Mouse (Mus musculus) bone marrow macrophage, adult 2 months (primary cell): Measurements from ENCODE around the gene Fbxw8. TPM values are rescaled to one million over a fixed set of nuclear protein-coding genes. Genes with fewer than 3 reads are reported as not detected.

Experiments used
- H3K27ac ChIP-seq: 2 replicates; pipeline ENCODE4 v1.5.1; 2012; ENCODE audit warnings: low read depth, low read length; ENCODE audit not compliant: insufficient read depth
- H3K4me1 ChIP-seq: 2 replicates; pipeline ENCODE4 v1.6.1; 2012; ENCODE audit warnings: low read length; ENCODE audit not compliant: control insufficient read depth, insufficient read depth
- H3K4me3 ChIP-seq: 2 replicates; pipeline ENCODE4 v1.5.1; 2012; ENCODE audit warnings: mild to moderate bottlenecking, low read length, moderate library complexity; ENCODE audit not compliant: insufficient read depth
- CTCF ChIP-seq: IDR thresholded peaks from 2 replicates; pipeline ENCODE4 v1.5.1; 2012; ENCODE audit warnings: low read depth, mild to moderate bottlenecking, low read length, moderate library complexity
- POLR2A ChIP-seq: IDR thresholded peaks from 2 replicates; pipeline ENCODE4 v1.6.1; 2012; ENCODE audit warnings: mild to moderate bottlenecking, low read depth, low read length, borderline replicate concordance
- polyA plus RNA-seq: library from polyadenylated mRNA; stranded (reverse); fragments of >200 nt; gene quantifications from 2 replicates; pipeline ENCODE4 v1.2.4, GENCODE M21; 2012; ENCODE audit not compliant: missing spikeins, insufficient read depth, insufficient read length

The Fbxw8 gene
- polyA plus RNA-seq, 1 experiment: 16.7 TPM

DNA sequence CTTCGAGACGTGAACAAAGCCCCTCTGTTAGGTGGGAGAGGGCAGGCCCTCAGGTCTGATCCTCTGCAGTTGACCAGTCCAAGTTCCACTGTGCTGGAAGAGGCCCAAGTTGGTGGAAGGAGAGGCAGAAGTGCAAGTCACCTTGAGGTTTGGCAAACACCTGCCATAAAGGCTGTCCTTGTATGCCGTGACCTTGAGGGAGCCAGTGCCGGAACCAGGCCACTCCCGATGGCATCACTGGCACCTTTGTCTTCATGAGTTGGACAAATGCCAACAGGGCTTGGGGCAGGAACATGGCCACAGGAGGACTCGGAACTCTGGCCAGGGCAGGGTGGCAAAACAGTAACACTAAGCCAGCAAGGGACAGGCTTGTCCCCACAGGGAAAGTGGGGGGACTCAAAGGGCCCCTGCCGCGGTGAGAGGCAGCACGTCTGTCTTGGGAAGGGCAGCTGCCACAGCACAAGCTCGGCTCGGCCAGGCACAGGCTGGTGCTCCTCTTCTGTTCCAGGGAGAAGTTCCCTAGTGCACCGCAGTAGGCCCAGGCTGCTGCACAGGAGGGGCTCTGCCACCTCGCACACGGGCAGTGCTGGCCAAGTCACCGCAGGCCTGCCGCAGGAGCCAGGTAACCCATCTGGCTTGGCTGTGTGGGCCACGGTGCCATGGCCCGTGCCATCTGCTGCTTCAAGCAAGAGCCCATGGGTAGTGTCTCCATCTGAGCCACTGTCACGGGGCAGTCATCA, 89.6 kb downstream of the Fbxw8 start:
- H3K4me3 ChIP-seq: no peak overlapping the region
- no peaks in the 10 kb centered on the region for H3K4me1 ChIP-seq
- TF ChIP-seq POLR2A (no peak), CTCF (no peak)
- no peak overlapping the region for H3K27ac ChIP-seq

- H3K4me1 ChIP-seq: no peaks in the 10 kb centered on the region
- TF ChIP-seq POLR2A (no peak), CTCF (no peak)
- no peak overlapping the region for H3K4me3 ChIP-seq
- no peak overlapping the region for H3K27ac ChIP-seq
Observed at GRCm38 (mm10) chr5:118064284-118064901, 90.9 kb downstream of the Fbxw8 start.

DNA sequence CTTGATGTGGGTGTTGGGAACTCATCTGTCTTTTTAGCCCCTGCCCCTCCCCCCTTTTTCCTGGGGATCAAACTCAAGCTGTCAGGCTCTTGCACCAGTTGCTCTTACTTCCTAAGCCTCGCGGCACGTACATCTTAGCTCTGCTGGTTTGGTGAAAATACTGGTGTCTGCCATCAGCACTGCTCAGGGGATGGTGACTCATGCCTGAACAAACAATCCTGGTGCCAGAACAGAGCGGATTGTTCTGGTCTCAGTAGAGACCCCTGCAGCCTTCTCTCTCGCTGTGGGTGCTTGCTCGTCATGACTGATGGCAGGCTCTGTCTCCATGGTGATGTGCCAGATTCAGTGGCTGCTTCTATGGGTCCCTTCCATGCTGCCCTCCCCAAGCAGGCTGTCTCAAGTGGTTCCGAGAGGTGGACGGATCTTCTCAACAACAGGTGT, 92.1 kb downstream of the Fbxw8 start:
- TF ChIP-seq POLR2A (no peak), CTCF (no peak)
- Histone ChIP-seq H3K27ac (no peak overlapping the region), H3K4me3 (no peak overlapping the region), H3K4me1 (no peaks in the 10 kb centered on the region)

GRCm38 (mm10) chr5:118061391-118061790, 93.9 kb downstream of the Fbxw8 start:
- no peak for TF ChIP-seq CTCF
- no peak for TF ChIP-seq POLR2A
- no peaks in the 10 kb centered on the region for H3K4me1 ChIP-seq
- H3K4me3 ChIP-seq: no peak overlapping the region
- no peak overlapping the region for H3K27ac ChIP-seq

DNA sequence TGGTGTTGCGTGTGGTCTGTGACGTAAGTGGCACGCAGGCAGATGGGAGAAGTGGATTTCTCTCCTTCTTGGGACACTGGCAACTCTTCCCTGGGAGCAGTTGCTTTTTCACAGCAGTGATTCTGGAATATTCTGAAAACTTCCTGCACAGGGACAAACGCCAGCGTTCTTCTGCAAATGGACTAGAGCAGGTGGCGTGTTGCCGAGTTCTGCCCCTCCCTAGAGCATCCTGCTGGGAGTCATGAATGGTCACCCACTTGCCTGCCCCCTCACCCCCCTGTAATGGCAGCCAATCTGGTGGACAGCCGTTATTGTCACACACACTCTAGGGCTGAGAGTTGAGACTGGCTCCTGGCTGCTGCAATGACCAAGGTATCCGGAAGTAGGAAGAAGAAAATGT, 95.6 kb downstream of the Fbxw8 start:
- no peaks in the 10 kb centered on the region for H3K4me1 ChIP-seq
- no peak overlapping the region for H3K27ac ChIP-seq
- no peak for TF ChIP-seq POLR2A
- TF ChIP-seq CTCF: no peak
- H3K4me3 ChIP-seq: no peak overlapping the region

GRCm38 (mm10) chr5:118058858-118059257, 96.4 kb downstream of the Fbxw8 start:
- TF ChIP-seq POLR2A (no peak), CTCF (no peak)

DNA sequence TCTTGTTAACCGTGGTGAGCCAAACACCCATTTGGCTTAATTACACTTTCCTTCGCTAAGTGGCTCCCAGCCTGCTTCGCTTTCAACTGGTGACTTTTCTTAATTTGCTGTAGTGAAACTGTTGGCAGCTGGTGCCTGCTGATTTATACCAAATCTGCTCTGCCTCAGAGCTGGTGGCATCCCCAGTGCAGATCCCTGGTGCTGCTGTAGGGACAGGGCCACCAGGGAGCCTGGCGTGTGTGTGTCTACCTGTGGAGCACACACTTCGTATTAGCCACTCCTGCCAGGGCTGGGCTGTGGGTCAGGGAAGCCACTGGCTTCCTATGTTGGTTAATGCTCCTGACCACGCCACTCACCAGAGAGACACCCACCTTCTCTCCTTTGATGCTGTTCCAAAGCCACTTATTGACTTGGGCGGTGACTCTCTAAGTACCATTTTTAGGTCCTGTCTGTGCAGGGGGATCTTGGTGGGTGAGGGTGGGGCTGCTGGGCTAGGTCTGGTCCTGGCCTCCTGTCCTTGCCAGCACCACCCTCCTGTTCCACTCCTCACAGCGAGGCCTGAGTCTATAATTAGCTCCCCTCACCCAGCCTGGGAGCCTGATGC, 97.7 kb downstream of the Fbxw8 start:
- Histone ChIP-seq H3K27ac (no peak overlapping the region), H3K4me1 (no peaks in the 10 kb centered on the region), H3K4me3 (no peak overlapping the region)
- TF ChIP-seq CTCF: no peak
- TF ChIP-seq POLR2A: no peak

More at GRCm38 (mm10) chr5:118058858-118059257, 96.4 kb downstream of the Fbxw8 start:
- H3K4me1 ChIP-seq: no peaks in the 10 kb centered on the region
- H3K4me3 ChIP-seq: no peak overlapping the region
- no peak overlapping the region for H3K27ac ChIP-seq

- Histone ChIP-seq H3K27ac (no peak overlapping the region), H3K4me1 (peaks cover 11% of the 10 kb centered on the region)
- TF ChIP-seq POLR2A (no peak), CTCF (no peak)
Observed at GRCm38 (mm10) chr5:118053205-118053604, 102.1 kb downstream of the Fbxw8 start.

DNA sequence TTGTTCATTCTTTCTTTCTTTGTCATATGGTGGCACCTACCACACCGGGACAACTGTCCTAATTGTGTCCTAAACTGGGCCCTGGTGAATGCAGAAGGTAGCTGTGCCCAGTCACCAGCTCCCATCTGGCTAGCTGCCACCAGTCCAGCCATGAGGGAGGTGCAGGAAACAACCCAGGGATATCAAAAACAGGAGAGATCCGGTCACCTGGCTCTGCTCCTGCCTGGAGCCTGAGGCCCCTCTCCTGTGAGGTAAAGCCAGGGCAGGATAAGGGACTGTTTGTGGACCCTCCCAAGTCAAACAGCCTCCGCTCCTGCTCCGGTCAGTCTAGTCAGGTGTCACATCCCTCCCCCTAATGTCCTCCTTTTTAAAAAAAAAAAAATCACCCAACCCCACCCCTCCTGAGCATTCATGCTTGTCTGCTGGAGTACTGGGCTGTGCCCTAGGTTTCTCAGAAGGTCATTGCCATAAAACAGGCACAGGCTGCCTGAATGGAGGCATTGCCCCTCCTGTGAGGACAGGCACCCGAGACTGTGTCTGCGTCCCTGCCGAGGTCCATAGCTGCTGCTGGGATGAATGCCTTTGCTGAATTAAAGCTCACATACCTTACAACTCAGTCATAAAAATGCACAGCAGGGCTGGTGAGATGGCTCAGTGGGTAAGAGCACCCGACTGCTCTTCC, 103.1 kb downstream of the Fbxw8 start:
- Histone ChIP-seq H3K27ac (no peak overlapping the region), H3K4me1 (peaks cover 11% of the 10 kb centered on the region), H3K4me3 (no peak overlapping the region)
- TF ChIP-seq POLR2A (no peak), CTCF (no peak)

More at GRCm38 (mm10) chr5:118053205-118053604, 102.1 kb downstream of the Fbxw8 start:
- H3K4me3 ChIP-seq: no peak overlapping the region
